Mouse (Mus musculus) mesoderm, embryonic 11.5 days (tissue): ENCODE measurements around the gene Ube2ql1.

ENCODE experiments used
- DNase-seq: peaks from one replicate; pipeline ENCODE4 v3.0.0-alpha.2; 2012; ENCODE audit warnings: low read depth, low spot score

Gene Ube2ql1

DNA sequence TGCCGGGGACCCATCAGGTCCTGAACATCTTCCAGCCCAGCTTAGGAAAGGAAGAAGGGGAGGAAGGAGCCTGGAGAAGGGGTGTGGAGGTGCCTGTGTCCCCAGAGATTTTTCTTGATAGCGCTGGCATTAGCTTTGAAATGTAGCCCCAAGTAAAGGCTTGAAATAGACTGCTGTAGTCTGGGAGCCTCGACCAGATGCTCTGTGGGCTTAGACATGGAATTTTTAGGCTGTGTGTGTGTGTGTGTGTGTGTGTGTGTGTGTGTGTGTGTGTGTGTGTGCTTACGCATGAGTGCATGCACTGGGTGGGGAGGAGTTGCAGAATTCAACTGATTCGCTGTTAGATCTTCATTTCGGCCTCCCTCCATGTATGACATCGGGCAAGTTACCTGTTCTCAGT is 31.5 kb downstream of the Ube2ql1 start:
- DNase-seq, result no peak

DNA sequence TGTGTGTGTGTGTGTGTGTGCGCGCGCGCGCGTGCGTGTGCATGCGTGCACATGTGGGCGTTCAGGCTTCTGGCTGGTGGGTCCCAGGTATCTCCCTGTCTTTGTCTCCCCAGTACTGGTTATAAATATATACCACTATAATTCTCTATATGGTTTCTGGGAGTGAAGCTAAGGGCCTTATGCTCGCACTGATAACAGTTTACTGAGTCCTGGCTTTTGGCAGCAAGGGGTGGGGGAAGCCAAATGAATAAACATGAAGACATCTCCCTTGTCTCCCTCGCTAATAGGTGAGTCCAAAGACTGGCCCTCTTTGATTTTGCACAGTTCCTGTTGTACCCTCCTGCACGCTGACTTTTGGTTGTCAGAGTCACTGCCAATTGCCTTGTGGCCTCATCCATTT is 32.2 kb downstream of the Ube2ql1 start:
- DNase-seq, result no peak

DNA sequence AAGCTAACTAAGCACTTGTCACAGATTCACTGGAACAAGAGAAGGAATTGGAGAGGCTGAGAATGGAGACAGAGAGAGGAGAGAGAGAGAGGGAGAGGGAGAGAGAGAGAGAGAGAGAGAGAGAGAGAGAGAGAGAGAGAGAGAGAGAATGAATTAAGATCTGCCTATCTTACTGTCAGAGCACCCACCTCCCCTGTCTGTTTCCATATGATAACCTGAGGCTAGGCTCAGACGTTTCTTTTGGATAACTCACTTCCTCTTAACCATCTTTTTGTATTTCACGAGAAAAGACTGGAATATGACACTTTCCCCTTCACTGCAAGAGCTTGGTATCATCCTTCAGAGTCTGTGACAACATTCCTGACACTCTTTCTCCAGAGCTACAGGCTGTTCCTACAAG is 32.8 kb downstream of the Ube2ql1 start:
- DNase-seq, result no peak

DNA sequence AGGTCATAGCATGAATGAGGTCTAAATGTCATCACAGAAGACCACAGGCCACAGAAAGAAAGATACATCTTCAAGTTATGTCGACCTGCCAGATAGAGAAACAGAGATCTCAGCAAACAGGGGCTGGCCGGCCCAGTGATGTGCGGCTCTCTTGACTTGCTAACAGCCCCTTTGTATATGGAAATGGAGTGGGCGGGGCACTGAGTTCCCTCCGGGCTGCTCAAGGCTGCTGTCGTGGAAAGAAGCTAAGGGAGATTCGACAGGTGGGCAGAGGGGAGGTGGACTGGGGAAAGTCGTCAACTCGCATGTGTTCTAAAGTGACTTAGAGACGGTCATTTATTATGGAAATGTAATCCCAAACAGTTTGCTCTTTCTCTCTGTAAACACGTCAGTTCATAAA is 36.2 kb downstream of the Ube2ql1 start:
- peak; percentile 22 for DNase-seq

DNA sequence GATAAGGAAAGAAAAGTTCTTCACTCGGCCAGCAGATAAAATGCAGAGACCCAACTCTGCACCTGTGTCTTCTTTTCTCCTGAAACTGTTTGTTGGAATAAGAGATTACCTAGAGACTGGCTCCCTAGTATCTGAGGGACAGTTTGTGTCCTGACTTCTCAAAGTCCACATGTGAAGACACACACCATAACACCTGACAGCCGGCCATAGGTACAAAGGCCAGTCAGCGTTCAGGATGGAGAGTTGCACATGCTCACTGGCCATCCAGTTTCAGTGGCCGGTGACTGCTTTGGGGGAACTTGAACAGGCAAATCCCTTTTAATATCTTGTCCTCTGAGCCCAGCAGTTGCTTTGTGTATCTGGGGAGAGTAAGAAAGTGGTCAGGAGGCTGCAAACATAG is 38.3 kb downstream of the Ube2ql1 start:
- DNase-seq, result no peak

DNA sequence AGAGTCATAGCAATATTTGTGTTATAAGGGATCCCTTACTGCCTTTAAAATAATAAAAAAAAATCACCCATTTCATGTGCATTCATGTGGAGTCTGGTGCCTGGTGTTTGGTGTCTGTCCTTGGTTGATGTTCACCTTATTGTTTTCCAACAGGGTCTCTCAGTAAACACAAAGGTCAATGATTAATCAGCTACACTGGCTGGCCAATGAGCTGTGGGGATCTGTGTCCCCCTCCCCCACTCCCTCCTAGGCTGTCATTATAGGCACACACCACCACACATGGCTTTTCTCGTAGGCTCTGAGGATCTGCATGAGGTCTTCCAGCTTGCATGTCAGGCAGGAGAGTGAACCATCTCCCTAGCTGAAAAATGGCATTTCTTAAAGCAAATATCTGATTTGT is 38.9 kb downstream of the Ube2ql1 start:
- DNase-seq, result no peak

DNA sequence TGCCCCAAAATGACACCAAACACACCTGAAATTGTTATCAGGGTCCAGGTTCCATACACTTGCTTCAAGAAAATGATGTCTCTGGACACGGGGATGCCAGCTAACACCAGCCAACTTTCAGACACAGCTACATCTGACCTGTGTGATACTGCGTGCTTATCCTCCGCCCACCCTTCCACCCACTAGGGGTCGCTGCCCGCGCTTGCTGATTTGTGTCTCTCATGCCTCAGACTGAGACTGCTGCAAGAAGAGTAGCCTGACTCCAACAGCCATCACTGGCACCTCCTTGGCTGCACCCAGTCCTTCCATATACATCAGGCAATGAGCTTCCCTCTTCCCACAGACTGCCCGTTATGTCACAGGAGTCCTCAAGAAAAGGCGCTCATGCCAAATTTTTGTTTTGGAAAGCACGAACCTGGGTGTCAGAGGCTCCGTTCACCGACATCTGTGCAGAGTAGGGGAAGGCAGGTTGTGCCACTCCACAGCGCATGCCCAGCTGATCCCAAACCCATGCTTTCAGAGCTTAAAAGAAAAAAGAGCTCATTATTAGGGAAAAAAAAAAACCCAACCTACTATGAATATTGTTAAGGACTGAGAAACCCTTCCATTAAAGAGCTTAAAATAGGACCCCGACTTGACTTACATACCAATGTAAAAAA is 43.2 kb downstream of the Ube2ql1 start:
- DNase-seq, result peak; percentile 82

DNA sequence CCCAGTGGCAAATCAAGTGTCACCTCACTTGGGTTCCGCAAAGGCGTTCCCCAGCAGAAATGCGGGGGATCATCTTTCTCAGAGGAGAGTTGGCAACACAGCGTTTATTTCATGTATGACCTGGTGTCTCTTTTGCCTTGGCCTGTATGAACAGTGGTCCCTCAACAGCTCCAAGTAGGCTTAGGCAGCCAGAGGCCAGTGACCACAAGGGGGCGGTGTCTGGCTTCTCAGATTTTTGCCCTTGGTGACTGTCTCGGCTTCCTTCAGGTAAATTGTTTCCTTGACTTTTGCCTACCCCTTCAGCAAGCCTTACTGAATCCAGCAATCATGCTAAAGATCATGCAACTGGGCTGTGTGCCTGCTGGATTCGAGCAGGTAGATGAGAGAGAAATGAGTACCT is 48.6 kb downstream of the Ube2ql1 start:
- peak; percentile 56 for DNase-seq

DNA sequence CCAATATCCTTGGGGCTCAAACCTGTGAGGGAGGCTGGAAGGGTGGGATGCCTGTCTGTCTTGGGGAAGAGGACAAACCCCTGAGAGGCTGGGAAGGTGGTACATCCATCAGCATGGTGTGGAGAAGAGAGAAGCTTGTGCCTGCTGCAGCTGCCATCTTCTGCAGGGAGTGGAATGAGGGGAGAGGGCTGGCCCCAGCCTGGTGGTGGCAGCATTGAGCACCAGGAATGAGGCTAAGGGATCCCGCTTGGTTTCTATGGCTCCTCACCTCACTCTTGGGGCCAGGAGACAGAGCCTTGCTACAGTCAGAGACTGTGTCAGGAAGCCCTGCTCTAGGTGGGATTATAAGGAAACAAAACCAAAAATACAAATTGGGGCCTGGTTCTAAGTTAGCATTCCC is 52.7 kb downstream of the Ube2ql1 start:
- no peak for DNase-seq

DNA sequence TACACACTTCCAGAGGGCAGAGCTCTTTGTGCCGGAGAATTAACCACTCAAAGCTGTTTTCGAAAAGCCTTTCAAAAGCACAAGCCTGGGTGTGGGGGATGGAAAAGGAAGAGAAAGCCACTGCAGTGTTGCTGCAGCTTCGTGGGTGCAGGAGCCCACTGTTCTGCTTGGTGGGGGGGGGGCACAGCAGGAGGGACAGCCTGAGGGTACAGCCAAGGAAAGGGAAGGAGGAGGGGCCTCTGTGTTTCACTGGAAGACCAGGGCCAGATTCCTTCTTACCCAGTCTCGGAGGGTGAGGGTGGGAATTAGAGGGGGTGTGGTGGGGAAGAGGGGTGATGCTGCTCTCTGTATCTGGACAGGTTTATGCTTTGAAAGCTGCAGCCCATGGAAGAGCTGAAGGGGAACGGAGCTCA is 54.3 kb downstream of the Ube2ql1 start:
- peak; percentile 11 for DNase-seq

DNA sequence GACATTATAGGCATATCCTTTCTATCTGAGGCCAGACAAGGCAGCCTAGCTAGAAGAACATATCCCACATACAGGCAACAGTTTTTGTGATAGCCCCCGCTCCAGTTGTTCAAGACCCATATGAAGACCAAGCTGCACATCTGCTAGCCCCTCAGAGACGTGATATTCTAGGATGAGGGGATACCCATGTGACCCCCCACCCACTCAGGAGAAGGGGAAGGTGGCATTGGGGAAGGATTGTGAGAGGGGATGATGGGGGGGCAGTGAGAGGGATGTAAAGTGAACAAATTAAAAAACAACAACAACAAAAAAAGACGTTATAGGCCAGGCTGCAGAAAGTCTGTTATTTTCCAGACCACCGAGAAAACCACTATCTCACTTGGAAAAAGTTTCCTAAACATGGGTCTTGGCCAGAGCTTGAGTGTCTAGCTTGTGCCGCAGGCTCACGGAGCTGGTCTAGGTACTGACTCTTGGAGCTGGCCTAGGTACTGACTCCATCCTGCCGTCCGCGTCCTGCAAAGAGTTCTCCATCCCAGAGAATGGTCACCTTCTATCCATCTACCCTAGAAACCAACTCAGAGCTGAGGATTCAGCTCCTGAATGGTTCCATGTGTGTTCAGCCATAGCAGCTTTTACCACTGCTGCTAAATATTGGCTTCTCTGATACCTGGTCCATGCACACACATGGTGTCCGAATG is 65.6 kb downstream of the Ube2ql1 start:
- peak; percentile 17 for DNase-seq

DNA sequence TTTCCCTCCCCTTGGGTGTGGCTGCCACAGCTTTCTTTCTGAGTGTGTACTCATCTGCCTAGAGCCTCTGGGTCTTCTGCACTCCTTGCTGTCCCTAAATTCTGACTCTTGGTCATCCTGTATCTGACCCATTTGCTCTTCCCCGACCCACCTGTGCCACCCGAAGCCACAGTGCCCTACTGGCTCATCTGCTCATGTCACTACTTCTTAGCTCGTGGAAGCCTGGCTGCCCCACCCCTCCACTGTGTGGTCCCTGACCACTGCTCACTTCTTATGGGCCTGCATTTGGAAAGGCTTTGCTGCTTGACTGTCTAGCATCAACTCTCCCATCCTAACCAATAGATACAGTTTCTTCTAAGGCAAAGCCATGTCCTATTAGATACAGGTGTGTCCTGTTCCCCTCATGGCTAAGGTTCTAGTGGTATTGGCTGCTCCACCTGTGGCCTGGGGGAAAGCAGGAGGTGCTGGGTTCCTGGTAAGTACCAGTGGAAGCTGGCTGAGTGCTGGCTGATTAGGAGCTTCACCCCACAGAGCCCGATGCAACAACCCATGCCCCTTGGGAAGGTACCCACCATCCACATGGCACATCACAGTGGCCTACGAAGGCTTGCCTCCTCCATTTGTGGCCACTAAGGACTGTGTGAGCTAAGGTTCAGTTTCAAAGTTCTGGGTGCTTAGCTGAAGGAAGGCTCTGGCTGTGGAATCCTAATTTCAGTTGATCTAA is 66.3 kb downstream of the Ube2ql1 start:
- no peak for DNase-seq

DNA sequence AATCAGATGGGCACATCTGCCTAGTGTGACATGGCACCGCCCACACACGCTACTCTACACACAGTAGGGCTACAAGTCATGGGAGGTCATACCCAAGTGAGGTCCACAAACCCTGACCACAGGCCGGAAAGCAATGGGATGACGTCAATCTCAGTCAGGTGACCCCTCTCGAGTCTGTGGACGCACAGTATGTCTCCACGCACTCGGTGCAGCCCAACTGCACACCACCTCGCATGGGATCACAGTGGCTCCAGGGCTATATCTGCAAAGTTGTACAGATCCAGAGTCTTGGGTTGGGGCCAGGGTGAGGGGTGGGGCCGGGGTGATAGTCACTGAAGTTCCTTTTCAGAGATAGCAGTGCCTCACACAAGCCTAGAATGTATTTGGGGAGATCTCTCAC is 67.1 kb downstream of the Ube2ql1 start:
- DNase-seq, result no peak

DNA sequence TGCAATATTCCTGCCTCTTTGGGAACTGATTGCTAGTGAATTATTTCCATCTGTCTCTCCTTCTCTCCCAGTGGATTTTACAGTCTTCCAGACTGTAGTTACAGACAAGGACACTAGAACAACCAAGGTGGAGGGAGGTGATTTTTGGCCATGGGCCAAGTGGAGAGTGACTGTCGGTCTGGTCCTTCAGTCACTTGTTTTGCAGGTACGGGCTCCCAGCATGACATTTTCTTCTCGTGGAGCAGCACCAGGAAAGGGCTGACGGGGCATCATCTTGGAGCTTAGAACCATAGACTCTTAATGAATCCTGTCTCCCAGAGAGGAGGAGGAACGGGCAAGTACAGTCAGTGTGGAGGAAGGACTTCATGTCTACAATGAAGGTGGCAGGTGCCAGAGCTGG is 67.6 kb downstream of the Ube2ql1 start:
- DNase-seq, result no peak

DNA sequence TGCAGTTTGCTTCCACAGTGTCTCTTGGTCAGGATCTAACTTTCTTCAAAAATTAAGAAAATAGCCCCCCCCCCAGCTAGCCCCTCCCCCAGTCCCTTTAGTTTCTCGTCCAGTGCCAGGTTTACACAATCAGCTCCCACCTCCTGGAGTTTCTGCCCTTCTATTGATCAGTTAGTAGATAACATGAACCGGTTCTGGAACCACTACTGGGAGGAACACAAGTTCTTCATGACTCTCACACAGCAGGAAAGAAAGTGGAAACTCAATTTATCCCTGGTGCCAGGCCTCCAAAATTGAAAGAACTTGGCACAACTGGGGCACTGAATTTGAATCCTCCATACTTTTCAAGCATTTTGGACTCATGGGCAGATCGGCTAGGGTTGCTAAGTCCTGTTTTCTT is 85.2 kb downstream of the Ube2ql1 start:
- DNase-seq, result no peak
